Mouse (Mus musculus): ENCODE measurements around the gene Aff1.

DNA sequence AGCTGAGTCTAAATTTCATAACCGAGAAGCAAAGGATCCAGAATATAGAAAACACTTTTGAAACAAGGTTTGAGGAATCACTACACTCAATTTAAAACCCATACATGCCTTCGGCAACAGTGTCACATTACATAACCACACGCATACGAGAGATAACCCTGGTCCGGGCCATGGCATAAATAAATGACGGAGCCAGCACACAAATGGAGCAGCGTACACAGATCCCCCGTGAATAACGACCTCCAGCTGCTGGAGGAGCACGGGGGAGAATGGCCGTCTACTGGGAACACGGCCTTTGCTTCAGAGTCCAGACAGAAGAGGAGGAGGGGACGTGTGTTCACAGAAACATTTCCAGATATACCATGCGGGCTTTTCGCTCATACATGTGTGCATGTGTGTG lies 197.6 kb downstream of the Aff1 start:
- no peak for TF ChIP-seq CTCF (IDR thresholded peaks at IDR 0.05; ENCODE audit: low read depth)
- TF ChIP-seq EP300 (IDR thresholded peaks at IDR 0.05; ENCODE audit: low read depth): no peak
